Mouse (Mus musculus): ENCODE data around the gene Cldnd2.
A peak's percentile ranks its signal among the peaks of the same experiment; 100 is the strongest.
"Not testable (repeated sequence)": the region's sequence is repeated elsewhere in the genome, so short reads cannot be mapped to it uniquely, and the experiment has no call there.

Cldnd2 gene

DNA sequence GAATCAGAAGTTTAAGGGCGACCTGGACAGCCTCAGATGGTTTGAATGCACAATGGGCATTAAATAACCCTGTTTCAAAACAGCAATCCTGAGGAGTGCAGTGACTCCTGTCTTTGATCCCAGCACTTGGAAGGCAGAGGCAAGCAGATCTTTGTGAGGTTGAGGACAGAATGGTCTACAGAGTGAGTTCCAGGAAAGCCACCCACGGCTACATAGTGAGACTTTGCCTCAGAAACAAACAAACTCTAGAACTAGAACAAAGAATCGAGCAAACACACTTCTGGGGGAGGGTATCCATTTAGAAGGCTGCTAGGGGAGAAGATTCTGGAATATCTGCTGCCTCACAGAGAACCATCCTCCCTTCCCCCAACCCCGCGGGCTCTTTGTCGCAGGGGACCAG lies at the start of gene Cldnd2:
Gene Cldnd2 (plus strand): TSS at position 301 of the 400 bp plus-strand sequence.
- peak in 1 of 2 experiments; percentile 12 for DNase-seq

DNA sequence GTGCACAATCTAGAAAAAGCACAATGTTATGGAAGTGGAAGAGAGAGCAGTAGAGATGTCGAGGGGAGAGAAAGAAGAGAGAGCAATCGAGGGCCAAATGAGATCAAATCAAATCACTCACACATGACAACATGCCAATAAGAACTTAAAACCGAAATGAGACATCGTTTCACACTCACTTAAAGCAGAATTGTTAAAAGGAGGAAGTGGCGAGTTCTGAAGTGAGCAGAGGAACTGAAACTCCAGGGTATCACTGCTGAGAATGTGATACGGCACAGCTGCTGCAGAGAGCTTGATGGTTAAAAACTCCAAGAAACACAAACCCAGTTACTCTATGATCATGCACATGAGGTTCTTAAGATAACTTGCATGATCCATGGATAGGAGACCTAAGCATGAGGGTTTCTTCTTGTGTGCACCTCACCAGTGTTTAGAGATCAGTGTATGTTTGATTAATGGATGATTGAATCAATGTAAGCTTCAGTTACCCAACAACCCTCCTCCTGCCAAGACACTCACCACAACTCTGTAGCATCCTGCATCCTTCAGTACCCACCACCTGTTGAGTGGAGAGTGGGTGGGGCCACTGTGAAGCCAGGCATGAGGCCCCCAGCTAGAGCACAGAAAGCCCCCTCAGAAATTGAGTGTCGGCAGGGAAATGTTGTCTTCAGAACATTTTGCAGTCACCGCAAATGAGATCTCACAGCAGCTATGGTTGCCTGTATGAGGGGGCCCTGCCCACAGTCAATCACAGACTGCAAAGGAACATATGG lies 48.0 kb upstream of the Cldnd2 start:
- no peak for DNase-seq

DNA sequence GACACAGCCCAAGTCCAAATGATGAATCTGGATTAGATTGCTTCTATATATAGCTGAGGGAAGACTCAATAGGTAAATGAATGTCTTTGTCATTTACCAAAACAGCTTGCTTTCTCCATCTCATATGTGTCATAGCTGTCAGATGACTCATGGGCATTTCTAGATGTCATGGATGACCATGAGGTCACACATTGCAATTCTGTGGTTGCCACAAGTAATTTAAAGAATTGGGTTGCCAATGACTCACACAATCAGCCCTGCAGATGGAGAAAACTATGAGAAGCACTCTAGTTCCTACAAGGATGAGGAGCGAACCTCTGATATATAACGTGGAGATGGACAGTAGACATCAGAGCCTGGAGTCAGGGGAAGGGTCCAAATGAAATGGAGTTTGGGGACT lies 41.1 kb upstream of the Cldnd2 start:
- no peak for DNase-seq

DNA sequence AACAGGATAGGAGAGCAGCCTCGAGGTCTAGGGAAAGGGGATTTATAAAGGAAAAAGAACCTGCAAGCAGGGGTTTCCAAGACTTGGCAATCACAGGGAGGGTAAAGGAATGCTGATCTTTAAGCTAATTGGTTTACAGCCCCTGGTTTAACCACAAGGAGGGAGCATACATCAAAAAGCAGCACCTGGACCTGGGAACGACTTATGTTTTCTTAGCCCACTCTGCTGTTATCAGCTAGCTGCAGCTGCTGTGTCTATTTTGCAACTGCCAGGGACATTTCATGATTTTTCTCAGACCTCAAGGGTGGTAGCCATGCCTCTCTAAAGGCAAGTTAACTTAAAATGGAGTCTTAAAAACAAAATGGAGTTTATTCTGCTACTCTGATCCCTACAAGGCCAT lies 37.9 kb upstream of the Cldnd2 start:
- DNase-seq, result no peak

DNA sequence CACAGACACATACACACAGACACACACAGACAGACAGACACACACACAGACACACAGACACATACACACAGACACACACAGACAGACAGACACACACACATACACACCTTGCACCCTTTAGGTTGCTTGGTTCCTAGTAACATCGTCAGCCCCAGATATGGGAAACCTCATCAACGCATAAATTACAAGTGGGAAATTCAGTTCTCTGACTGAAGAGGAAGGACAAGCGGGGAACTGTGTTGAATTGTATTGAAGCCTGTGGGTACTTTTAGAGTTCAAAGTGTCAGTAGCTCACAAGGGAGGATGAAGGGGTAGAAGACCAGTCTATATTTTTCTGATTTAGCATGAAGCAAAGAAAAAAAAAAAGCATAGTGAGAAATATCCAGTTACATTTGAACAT lies 33.0 kb upstream of the Cldnd2 start:
- no peak for DNase-seq

DNA sequence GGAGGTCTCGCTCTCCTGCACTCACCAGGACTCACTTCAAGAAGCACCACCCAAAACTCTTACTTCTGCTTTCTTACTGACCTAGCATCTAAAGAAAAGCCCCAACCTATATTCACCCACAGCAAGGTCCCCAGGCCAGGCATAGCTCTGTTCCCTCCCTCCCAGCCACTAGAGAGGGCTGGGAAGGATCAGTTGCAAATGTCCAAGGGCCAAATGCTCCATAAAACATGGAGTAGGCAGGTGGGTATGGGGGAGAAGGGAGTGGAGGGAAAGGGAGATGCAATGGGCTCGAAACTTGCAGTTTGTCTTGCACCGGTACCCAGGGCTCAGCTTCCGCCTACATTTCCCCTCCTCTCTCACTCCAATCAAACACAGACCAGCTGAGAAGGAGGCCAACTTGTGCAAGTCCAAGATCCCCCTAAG lies 32.4 kb upstream of the Cldnd2 start, which contains the start of gene Siglecg:
Gene Siglecg (plus strand): TSS at position 74 of the 423 bp plus-strand sequence.
- no peak for DNase-seq

DNA sequence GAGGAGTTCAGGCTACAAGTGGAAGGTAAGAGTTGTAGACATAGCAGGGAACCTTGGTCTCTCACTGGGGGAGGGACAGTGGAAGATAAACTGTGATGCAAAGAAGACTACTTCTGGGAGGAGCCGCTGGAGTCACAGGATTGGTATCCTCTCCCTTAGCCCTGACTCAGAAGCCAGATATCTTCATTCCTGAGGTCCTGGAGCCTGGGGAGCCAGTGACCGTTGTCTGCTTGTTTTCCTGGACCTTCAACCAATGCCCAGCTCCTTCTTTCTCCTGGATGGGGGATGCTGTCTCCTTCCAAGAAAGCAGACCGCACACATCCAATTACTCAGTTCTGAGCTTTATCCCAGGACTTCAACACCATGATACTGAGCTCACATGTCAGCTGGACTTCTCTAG lies 31.5 kb upstream of the Cldnd2 start:
- DNase-seq, result no peak

DNA sequence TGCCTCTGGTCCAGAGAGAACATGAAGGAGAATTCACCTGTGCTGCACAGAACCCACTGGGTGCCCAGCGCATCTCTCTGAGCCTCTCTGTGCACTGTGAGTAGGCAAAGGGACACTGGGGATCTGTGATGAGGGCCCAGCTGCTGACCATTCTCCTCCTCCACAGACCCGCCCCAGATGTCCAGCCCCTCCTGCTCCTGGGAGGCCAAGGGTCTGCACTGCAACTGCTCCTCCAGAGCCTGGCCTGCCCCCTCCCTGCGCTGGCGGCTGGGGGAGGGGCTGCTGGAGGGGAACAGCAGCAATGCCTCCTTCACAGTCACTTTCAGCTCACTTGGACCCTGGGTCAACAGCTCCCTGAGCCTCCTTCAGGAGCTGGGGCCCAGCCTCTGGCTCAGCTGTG lies 28.9 kb upstream of the Cldnd2 start:
- DNase-seq, result not testable (repeated sequence)

DNA sequence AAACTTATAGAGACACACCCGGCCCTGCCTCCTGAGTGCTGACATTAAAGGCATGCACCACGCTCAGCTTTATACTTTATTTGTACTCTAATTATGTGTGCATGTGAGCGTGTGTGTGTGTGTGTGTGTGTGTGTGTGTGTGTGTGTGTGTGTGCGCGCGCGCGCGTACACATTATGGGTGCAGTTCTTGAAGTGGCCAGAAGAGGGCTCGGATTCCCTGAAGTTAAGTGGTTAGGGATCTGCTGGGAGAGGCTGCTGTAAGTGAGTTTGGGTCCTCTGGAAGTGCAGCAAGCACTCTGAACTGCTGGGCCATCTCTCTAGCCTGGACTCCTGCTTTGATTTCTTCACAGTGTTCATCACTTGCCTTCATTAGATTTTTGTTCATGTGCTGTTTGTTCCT lies 23.3 kb upstream of the Cldnd2 start:
- DNase-seq, result peak in 1 of 2 experiments; percentile 4

DNA sequence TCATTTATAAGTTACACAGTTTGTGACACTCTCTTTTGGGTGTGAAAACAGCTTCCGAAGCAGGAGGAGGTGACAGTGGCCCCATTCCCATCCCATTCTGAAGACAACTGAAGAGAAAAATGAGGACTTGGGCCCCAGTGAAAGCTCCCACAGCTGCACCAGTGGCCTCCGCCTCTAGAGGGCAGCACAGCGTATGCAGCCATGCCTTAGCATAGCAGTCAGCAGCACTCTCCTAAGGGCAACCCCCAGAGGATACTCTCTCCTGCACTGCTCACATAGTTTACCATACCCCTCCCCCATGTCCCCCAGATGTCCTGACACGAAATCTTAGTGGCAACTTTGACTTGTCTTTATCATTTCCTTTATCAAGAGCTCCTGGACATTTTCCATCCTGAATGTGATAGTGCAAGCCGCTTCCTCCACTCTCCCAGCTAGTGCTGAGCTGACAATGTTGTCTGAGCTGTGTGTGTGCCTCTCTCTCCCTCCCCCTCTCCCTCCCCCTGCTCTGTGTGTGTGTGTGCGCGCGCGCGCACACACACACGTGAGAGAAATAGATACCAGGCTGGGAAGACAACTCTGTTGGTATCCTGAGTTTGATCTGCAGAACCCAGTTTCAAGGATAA lies 17.5 kb upstream of the Cldnd2 start:
- DNase-seq, result peak; percentile 88 to 93

DNA sequence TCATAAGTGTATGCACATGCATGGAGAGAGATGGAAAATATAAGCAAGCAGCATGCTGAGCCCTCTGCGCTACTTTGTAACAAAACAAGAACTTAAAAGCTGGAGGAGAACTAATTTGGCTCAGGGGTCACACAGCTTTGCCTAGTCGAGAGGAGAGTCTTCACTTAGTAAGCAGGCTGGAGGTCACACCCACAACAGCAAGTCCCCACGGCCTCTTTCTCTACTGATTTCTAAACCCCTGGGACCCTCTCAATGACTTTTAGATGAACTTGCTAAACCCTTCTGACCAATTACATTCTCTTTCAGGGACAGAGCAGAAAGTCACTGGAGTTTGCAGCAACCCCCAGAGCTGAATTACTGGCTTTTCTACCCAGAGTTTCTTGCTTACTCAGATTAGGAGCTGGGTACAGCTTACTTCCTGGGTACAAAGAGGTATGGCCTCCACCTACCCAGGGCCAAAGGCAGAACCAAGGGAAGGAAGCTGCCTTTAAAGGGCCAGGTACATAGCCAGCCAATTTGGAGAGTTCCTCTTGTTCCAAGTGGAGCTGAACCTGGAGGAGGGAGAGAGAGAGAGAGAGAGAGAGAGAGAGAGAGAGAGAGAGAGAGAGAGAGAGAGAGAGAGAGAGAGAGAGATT lies 16.5 kb upstream of the Cldnd2 start:
- DNase-seq, result no peak

DNA sequence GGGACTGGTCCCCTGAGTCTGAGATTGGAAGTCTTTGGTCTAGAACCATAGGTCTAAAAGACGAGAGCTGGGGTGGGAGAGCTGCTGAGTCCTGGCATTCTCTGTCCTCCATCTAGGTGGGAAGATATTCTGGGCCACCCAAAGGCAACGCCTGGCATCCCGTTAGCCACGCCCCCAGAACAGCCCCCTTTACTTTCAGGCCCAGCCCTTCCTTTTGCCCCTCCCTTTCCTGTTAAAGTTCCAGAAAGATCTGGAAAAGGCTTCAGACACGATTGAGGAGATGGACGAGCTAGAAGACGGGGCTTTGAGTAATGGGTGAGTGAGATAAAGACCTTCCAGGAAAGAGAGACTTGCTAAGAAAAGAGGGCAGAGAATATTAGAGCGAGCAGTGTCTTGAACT lies 13.2 kb upstream of the Cldnd2 start, which contains the start of gene Lim2:
Gene Lim2 (plus strand): TSS at position 265 of the 400 bp plus-strand sequence.
- DNase-seq, result no peak

DNA sequence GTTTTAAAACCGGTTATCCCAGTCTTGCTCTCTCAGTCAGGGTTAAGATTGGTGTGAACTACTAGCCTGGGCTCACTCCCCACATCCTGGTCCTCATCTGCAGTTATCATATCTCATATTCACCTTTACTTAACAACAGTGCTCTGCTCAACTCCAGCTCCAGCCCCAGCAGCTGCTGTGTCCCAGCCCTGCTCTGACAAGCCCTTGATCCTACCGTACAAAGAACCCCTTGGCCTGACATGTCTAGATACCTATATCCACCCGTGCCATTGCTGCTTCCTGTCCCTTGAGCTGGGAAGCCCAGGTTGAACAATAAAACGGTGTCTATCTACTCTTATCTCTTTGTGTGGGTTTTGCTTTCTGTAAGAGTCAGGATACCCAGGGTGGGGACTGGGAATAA lies 11.1 kb upstream of the Cldnd2 start:
- peak in 1 of 2 experiments; percentile 16 for DNase-seq

DNA sequence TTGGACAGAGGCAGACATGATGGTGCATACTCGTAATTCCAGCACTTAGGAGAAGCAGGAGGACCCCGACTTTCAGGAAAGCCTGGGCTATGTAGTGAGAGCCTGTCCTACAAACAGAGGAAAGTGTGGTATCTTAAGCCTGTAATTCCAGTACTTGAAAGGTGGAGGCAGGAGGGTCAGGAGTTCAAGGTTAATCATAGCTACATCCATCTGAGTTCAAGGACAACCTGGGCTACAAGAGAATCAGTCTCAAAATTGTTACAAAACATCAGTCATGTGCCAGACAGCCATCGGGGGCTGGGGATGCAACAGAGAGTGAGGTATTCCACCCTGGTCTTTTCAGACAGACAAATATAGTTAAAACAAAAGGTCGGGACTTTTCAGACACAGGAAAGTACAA lies 7.7 kb upstream of the Cldnd2 start:
- no peak for DNase-seq

DNA sequence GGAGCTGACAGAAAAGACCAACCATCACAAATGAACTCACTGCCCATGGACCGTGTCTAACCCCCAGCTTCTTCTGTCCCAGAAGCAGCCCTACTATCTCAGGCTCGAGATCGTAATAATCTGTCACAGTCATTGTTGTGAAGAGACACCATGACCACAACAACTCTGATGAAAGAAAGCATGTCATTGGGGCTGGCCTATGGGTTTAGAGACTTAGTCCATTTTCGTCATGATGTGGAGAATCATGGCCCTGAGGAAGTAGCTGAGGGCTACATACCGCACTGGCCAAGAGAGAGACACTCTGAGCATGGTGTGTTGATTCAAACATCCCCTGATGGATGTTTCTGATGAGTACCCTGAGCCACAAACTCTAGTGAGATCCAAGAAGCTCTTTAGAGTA lies 5.9 kb upstream of the Cldnd2 start:
- no peak for DNase-seq

DNA sequence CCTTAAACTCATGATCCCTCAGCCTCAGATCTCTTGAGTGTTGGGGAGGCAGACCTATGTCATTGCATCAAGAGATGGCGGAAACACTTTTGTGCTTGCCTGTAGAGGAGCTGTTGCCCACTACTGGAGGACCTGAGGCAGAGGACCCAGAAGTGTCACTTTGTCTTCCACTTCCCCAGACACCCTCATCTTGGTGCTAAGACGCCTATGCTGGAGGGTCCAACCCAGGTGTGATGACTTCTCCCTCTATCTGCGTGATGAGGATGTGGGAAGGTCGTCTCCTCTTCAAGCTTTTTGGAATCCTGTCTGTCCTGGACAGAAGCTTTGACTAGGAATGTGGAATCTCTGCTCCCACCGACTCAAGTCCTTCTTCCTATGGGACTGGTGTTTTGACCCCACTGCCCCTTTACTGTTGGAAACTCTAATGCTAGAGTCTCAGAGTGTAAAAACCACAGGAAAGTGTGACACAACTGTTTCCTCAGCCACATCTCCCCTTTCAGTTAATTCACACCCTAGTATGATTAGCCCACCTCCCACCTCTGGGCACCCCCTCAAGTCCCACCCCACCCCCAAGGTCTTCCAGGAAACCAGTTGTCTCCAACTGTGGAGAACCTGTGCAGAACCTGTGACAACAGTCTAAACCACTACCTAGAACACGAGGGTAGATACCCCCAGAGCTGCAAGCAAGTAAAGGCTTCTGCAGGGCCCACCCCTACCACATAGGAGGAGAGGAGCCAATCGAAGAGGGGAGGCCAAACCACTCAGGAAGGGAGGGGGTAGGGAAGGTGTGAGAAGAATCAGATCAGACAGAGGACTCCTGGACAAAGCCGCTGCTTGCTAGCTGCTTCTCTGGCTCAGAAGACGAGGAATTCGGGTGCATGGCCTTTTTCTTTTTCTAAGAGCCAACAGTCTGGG lies 4.0 kb upstream of the Cldnd2 start, which contains the start of gene Nkg7:
Gene Nkg7 (plus strand): TSS at position 733 of the 915 bp plus-strand sequence.
- no peak for DNase-seq

DNA sequence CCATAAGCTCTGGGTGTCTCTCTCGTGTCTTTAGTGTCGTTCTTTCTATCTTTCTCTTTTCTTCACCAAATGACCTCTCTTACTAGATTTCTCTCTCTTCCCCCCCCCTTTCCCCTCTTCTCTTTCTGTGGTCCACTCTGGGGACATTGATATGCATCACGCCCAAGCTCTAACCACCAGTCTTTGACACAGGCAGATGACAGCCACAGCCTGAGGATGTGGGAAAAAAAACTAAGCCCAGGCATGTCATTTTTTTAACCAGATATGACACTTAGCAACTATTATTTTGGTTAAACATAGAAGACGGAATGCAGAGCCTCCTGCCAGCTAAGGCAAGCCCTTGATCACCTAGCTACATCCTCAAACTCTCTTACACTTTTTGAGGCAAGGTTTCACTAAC lies 2.0 kb upstream of the Cldnd2 start:
- peak in 1 of 2 experiments; percentile 12 for DNase-seq

DNA sequence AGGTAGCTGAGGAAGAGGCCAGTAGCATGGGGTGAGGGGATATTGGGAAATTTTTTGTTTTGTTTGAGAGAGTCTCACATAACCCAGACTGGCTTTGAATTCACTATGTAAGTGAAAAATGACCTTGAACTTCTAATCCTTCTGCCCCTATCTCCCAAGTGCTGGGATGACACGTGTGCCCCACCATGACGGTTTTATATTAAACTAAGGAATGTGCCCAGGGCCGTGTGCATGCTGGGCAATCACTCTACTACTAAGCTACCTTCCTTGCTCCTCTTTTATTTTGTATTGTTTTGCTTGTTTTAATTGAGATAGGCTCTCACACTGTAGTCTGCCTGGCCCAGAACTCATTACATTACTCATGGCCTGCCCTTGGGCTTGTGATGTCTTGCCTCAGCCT lies 489 bp downstream of the Cldnd2 start:
- DNase-seq, result peak; percentile 36 to 68

DNA sequence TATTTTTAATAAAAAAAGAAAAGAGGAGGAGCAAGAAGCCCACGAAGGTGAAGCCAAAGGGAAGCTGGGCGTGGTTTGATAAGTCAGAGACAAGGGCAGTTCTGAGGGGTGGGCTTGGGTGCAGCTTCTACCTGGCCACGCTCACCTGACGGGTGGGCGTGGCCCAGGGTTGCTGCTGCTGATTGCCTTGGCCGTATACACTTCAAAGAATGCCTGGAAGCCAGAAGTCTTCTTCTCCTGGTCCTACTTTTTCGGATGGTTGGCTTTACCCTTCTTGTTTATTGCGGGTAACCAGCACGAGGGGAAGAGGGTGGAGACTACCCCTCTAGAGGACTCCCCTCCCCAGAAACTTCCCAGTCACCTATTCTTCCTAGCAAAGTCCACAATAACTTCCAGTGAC lies 2.1 kb downstream of the Cldnd2 start:
- peak in 1 of 2 experiments; percentile 19 for DNase-seq

DNA sequence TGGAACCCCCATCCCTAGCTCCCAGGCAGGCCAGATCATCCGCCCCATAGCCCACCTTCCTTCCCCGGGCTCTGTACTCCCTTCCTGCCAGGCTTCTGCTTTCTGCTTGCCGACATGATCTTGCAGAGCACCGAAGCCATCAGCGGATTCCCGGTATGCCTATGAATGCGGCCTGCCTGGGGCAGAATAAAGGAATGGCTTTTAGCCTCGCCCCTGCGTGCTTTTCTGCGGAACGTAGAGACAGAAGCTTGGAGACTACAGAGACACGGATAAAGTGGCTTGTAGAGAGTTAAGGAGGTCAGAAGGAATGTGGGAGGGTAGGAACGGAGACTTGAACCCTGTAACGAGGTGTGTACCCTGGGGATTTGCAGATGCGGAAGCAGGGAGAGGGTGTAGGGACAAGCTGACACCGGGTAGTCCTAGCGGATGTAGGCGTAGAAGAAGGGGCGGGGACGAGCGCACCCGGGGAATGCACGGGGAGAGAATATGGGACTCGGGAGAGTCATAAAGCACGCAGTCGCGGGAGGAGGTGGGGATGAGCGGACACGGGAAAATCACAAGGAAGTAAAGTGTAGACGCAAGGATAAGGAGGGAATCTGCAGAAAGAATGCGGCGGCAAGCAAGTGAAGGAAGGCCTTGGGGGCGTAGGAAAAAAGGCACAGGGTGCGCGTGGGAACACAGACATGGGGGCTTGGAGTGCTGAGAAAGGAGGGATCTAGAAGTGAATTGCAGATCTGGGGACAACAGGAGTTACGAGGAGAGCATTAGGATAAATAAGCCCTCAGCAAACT lies 2.7 kb downstream of the Cldnd2 start:
- peak; percentile 84 to 93 for DNase-seq

DNA sequence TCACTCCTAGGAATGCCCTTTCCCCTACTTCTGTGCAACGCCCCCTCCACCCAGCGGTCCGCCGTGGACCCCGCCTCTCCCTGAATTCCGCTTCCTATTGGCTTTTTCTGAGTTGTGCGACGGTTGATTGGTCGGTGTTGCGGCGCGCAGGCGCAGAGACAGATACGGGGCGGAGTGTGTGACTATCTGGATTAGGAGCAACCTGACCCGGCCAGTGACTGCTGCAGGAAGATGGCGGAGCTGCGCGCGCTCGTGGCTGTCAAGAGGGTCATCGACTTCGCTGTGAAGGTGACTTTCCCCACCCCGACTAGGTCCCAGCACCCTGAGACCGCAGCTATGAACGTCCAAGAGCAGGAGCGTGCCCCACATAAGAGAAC lies 3.3 kb downstream of the Cldnd2 start, which contains the start of the genes Etfb and Gm45233:
Gene Etfb (plus strand): TSS at position 167 of the 377 bp plus-strand sequence.
Gene Gm45233 (plus strand): TSS at position 212 of the 377 bp plus-strand sequence.
- peak; percentile 96 to 99 for DNase-seq

Measured in kidney, postnatal 25 days (tissue).